Mouse (Mus musculus) adrenal gland, adult 18-20 months (tissue): Measurements from ENCODE around the gene Aqp6. TPM values are rescaled to one million over a fixed set of nuclear protein-coding genes. Genes with fewer than 3 reads are reported as not detected.

Experiments
- DNase-seq, 2 experiments: peaks; one replicate each; pipeline ENCODE4 v3.0.0; 2021 to 2022; ENCODE audit warnings: low spot score in 2 of 2
- long read RNA-seq, 2 experiments: library from polyadenylated mRNA; stranded (forward); transcript quantifications; one replicate each; pipeline ENCODE4 v2.0.0; 2021
- total RNA-seq, 2 experiments: library from RNA; stranded (reverse); gene quantifications; 1 replicate in 1 of 2; 2 replicates in 1 of 2; pipeline ENCODE4 v1.2.3; 2021

Aqp6 gene
- not detected for total RNA-seq
- long read RNA-seq, experiment 1: 0 reads
- long read RNA-seq, experiment 2: 0 reads

GRCm38 (mm10) chr15:99600986-99601822, at the start of gene Aqp6:
Gene Aqp6, plus strand, starts transcription at chr15:99601400.
- no peak for DNase-seq

- DNase-seq: no peak
Observed at GRCm38 (mm10) chr15:99553767-99554166, 47.4 kb upstream of the Aqp6 start.

- DNase-seq: no peak
Observed at GRCm38 (mm10) chr15:99558947-99559346, 42.3 kb upstream of the Aqp6 start.

- DNase-seq: no peak
Observed at GRCm38 (mm10) chr15:99560246-99560645, 41.0 kb upstream of the Aqp6 start.

GRCm38 (mm10) chr15:99567371-99567770, 33.8 kb upstream of the Aqp6 start:
- DNase-seq: no peak

GRCm38 (mm10) chr15:99568682-99569081, 32.5 kb upstream of the Aqp6 start:
- no peak for DNase-seq

- no peak for DNase-seq
Observed at GRCm38 (mm10) chr15:99569123-99569522, 32.1 kb upstream of the Aqp6 start.

GRCm38 (mm10) chr15:99578802-99579485, 22.3 kb upstream of the Aqp6 start, which contains the start of gene Aqp2:
Gene Aqp2, plus strand, starts transcription at chr15:99579055.
- no peak for DNase-seq

GRCm38 (mm10) chr15:99583463-99584344, 17.5 kb upstream of the Aqp6 start:
- no peak for DNase-seq

GRCm38 (mm10) chr15:99584407-99585202, 16.6 kb upstream of the Aqp6 start:
- DNase-seq: no peak

GRCm38 (mm10) chr15:99585741-99586140, 15.5 kb upstream of the Aqp6 start:
- no peak for DNase-seq

- DNase-seq: no peak
Observed at GRCm38 (mm10) chr15:99586525-99586924, 14.7 kb upstream of the Aqp6 start.

GRCm38 (mm10) chr15:99589237-99589636, 12.0 kb upstream of the Aqp6 start:
- no peak for DNase-seq

GRCm38 (mm10) chr15:99589704-99590103, 11.5 kb upstream of the Aqp6 start:
- DNase-seq: no peak

GRCm38 (mm10) chr15:99590429-99591084, 10.6 kb upstream of the Aqp6 start, which contains the start of gene Aqp5:
Gene Aqp5, plus strand, starts transcription at chr15:99590782.
- no peak for DNase-seq

- DNase-seq: peak in 1 of 2 experiments; percentile 30
Observed at GRCm38 (mm10) chr15:99592177-99592576, 9.0 kb upstream of the Aqp6 start.

- DNase-seq: no peak
Observed at GRCm38 (mm10) chr15:99592877-99593276, 8.3 kb upstream of the Aqp6 start.

- DNase-seq: no peak
Observed at GRCm38 (mm10) chr15:99594951-99595350, 6.2 kb upstream of the Aqp6 start.

- peak; percentile 80 to 82 for DNase-seq
Observed at GRCm38 (mm10) chr15:99596056-99596687, 5.0 kb upstream of the Aqp6 start.
